Mouse (Mus musculus): ENCODE results near the gene Rnf111. TPM values are rescaled to one million over a fixed set of nuclear protein-coding genes. Genes with fewer than 3 reads are reported as not detected.
"Not testable (repeated sequence)": the region's sequence is repeated elsewhere in the genome, so short reads cannot be mapped to it uniquely, and the experiment has no call there.

The Rnf111 gene
- total RNA-seq, 1 experiment from 2014 or later = 36.6 TPM

GRCm38 (mm10) chr9:70496990-70497389 is 6.5 kb downstream of the Rnf111 start:
- no peak for DNase-seq

DNA sequence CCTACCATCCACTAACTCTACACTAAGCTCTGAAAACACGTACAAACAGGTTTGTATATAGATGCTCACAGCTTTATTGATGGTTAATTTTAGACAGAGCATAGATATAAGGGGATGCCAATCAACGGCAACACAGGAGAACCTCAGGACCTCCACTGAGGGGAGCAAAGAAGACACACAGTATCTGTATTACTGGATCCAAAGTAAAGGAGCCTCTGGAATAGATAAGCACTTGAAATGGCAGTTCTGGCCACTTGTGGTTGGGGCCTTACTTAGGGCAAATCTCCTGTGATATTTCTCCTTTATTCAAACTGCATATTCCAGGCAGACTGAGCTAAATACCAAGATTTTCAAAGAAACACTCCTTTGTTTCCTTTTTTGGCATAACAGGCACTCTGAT is 10.5 kb downstream of the Rnf111 start:
- DNase-seq = no peak

- DNase-seq = no peak
These were observed 12.3 kb downstream of the Rnf111 start for GRCm38 (mm10) chr9:70491176-70491575.

- no peak for DNase-seq
These were observed 16.1 kb downstream of the Rnf111 start for GRCm38 (mm10) chr9:70487401-70487800.

DNA sequence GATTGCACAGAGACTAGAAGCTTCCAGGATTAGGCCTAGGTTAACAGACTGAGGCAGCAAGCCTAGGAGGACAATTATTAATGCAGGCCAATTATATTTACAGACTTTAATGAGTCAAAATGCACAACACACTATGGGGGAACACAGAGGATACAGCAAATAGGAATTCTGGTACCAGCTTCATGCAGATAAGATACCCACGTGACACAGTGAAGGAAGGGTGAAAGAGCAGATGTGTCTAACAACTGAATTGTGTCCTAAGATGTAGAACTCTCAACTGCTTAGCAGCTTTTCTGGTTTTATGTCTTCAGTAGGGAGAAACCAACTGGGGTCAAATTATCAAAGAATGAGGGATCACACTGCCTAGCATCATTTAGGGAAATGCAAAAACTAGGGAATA is 17.7 kb downstream of the Rnf111 start:
- no peak for DNase-seq

- DNase-seq = no peak
These were observed 20.0 kb downstream of the Rnf111 start for GRCm38 (mm10) chr9:70483495-70483894.

- no peak for DNase-seq
These were observed 21.7 kb downstream of the Rnf111 start for GRCm38 (mm10) chr9:70481872-70482271.

DNA sequence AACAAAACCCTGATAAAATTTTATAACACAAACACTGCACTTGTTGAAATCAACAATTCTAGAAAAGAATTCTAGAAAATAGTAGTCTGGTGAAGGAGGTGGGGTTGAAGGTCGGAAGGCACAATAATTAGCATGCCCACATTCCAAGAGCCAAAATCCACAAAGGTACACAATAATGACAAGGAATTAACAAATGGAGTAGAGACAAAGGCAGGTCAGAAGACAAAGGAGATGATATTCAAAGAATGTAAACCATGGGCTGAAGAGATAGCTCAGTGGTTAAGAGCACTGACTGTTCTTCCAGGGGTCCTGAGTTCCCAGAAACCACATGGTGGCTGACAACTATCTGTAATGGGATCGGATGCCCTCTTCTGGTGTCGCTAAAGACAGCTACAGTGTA is 26.3 kb downstream of the Rnf111 start:
- no peak for DNase-seq

- peak; percentile 40 for DNase-seq
These were observed 27.7 kb downstream of the Rnf111 start for GRCm38 (mm10) chr9:70475777-70476270.

- DNase-seq = no peak
These were observed 30.1 kb downstream of the Rnf111 start for GRCm38 (mm10) chr9:70473400-70473799.

- DNase-seq = not testable (repeated sequence)
These were observed 40.4 kb downstream of the Rnf111 start for GRCm38 (mm10) chr9:70463091-70463490.

DNA sequence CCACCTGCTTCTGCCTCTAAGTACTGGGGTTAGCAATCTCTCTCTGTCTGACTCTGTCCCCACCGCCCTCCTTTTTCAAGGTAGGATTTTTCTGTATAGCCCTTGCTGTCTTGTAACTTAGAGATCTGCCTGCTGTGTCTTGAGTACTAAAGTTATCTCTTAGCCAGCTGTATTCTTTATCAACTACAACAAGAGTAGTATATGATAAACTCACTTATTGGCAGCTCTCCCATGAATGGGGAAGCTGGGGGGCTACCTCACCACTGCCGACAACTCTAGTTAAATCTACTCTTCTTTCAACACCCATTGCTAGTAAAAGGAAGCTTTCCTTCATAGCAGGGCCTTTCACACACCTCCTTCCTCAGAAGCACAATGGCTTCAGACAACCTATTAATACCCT is 51.2 kb downstream of the Rnf111 start:
- no peak for DNase-seq

DNA sequence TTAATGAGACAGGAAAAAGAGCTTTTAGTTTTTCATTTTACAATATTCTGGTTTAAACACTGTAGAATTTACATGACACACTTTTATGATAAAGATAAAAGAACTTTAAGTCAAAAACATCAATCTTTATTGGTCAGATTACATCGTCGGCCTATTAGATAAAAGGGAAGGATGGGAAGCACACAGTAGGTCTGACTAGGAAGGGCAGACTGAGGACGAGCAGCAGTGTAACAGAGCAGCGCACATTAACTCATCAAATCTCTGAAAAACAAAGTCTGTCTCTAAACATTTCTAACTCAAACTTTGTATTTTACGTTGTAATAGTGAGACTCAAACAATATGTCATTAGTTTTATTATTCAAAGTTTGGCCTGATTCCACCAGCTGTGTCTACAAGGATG is 54.5 kb downstream of the Rnf111 start:
- no peak for DNase-seq

DNA sequence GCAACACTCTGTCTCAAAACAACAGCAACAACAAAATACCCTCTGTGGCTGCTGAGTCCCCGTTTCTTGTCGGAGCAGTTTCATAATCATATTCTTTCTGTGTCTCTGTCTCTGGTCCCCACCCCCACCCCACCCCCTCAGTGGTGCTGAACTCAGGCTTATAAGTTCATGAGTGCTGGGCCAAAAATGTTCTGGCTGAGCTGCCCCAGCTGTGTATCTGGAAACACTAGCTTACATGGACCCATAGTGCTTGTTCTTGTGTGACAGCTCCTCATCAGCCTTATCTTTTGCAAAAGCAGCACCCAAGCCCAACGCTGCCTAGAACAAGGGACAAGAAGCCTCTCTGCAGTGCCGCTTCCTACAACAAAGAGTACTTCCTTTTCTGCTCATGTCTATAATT is 63.6 kb downstream of the Rnf111 start:
- no peak for DNase-seq

- no peak for DNase-seq
These were observed 80.9 kb downstream of the Rnf111 start for GRCm38 (mm10) chr9:70422661-70423060.

DNA sequence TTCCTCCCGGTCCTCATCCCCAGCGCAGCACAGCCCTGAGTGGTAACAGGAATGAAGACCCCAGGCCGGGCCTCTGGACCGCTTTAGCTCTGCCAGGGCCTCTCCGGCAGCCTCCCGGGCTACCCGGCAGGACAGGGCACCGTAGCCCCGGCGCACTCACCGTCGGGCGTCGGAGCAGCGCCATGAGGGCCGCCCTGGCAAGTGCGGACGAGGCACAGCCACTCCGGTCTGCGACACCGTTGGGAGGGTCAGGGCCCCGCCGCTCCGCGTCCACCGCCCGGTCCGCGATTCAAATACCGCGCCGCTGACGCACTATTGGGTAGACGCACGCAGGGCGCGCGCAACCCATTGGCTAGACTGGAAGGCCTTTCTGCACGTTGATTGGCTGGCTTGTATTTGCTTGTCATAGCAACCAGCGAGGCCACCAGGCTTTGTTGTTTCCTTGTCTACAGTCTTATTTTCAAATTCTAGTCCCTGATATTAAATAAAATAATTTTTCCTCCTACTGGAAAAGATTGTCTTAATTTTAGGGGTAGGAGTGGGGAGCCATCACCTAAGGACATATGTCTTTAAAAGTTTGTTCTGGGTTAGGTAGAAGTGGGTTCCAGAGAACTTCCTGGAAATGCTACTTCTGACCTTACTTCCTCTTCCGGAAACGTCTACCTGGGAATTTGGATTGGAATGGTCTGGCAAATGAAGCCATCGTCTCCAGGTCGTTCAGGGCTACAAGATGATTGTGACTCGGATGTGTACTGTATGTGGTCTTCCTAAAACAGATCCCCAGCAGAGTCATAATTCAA is 82.1 kb downstream of the Rnf111 start, which contains the start of gene Ccnb2:
Gene Ccnb2 (minus strand): TSS at position 291 of the 800 bp plus-strand sequence.
- DNase-seq = peak; percentile 94

- peak; percentile 35 for DNase-seq
These were observed 87.1 kb downstream of the Rnf111 start for GRCm38 (mm10) chr9:70416412-70416811.

GRCm38 (mm10) chr9:70413038-70413437 is 90.5 kb downstream of the Rnf111 start:
- no peak for DNase-seq

GRCm38 (mm10) chr9:70410668-70411067 is 92.9 kb downstream of the Rnf111 start:
- no peak for DNase-seq

GRCm38 (mm10) chr9:70409743-70410142 is 93.8 kb downstream of the Rnf111 start:
- DNase-seq = no peak

- peak; percentile 30 for DNase-seq
These were observed 94.7 kb downstream of the Rnf111 start for GRCm38 (mm10) chr9:70408791-70409190.

DNA sequence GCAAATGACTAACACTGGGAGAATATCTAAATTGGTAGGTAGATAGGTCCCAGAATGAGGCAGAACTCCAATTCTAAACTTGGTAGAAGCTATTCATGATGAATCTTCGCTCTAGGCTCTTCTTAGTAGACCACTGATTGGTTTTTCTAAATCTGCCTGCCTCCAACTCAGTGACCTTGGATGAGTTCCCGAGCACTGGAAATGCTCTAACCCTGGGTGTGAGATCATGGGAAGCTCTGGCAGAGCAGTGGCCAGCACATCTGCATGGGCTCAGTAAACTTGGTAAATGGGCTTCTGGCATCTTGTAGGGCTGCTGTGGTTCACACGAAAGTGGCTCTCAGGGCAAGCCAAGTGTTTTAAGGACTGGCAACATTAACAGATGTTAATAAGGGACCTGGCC is 96.9 kb downstream of the Rnf111 start:
- peak; percentile 35 for DNase-seq

DNA sequence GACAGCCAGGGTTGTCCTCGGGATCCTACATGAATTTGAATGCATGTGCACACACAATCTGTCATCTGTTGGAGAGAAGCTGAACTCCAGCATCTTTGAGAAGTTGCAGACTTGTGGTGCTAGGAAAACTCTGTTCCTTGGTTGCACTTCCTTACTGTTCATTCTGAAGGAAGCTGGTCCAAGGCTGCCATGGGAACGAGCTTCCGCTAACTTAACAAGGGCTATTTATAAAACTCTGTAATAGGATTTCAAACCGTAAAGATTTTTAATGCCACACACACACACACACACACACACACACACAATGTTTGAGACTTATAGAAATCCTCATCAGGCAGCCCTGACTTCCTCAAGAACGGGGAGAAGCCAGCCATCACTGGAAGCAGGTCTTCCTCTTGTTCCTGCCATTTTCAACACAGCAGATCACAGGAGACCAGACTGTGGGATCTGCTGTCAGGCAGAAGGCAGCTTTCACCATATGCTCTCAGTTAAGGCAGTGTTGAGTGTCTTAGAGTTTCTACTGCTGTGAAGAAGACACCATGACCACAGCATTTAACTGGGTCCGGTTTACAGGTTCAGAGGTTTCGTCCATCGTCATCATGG is 101.5 kb downstream of the Rnf111 start:
- no peak for DNase-seq

- peak; percentile 10 for DNase-seq
These were observed 107.4 kb downstream of the Rnf111 start for GRCm38 (mm10) chr9:70396083-70396482.
